Mouse (Mus musculus) layer of hippocampus, postnatal 10 days (tissue): Measurements from ENCODE around the gene Bloc1s4. TPM values are rescaled to one million over a fixed set of nuclear protein-coding genes. Genes with fewer than 3 reads are reported as not detected.

ENCODE experiments used
- DNase-seq, 2 experiments: peaks; one replicate each; pipeline ENCODE4 v3.0.0; 2021; ENCODE audit warnings: low spot score in 2 of 2
- long read RNA-seq: library from polyadenylated mRNA; stranded (forward); transcript quantifications from one replicate; pipeline ENCODE4 v2.0.0, GENCODE M21; 2023
- total RNA-seq, 2 experiments: library from RNA; stranded (reverse); gene quantifications; 2 replicates each; pipeline ENCODE4 v1.2.3; 2021

Gene Bloc1s4
- 10 to 100 TPM; 18.0 to 19.8 TPM for total RNA-seq
- long read RNA-seq, transcript Bloc1s4-201 (1 exons, 1,273 nt) = major isoform, 49 of 49 reads
- long read RNA-seq, partial matches to known transcripts = 0 of 49 reads
- long read RNA-seq, other reads (novel, unspliced or antisense) = 0 of 49 reads

DNA sequence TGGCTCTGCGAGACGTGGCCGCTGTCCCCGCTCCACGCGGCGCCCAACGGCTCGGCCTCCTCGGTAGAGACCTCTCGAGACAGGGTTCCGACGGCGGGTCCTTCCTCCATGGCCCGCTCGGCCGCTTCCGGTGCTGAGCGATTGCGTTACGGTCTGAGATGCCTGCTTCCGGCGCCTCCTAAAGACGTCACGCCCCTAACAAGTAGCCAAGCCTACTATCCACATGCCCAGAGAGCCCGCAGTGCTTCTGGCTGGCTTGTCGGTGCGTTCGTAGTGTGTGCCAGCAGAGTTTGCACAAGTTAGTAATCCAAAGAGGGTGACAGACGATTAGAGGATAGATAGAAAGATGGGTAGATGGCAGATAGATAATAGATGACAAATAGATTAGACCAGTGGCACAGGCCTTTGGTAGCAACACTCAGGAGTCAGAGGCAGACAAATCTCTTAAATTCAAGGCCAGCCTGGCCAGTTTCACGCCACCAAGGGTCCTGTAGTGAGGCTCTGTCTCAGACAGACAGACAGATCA is at the start of gene Bloc1s4:
Gene Bloc1s4, minus strand, starts transcription at position 115 of the 526 bp plus-strand sequence.
- peak; percentile 94 to 95 for DNase-seq

DNA sequence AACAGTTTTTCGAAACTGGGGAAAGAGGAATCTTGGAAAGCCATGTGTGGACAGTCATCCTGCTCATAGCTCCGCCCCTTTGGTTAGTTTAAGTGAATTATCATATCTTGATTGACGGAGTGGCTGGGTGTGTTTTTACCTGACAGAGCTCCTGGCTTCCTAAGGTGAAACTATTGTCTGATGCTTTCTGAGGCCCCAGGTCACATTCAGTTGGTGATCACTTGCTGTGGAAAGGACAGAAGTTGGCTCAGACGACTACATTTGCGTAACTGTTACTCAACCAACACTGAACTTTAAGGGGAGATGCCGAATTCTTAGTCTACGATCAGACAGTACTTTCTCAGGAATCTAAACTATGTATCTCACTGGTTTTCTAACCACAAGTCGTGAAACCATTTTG is 48.8 kb upstream of the Bloc1s4 start:
- DNase-seq = no peak

DNA sequence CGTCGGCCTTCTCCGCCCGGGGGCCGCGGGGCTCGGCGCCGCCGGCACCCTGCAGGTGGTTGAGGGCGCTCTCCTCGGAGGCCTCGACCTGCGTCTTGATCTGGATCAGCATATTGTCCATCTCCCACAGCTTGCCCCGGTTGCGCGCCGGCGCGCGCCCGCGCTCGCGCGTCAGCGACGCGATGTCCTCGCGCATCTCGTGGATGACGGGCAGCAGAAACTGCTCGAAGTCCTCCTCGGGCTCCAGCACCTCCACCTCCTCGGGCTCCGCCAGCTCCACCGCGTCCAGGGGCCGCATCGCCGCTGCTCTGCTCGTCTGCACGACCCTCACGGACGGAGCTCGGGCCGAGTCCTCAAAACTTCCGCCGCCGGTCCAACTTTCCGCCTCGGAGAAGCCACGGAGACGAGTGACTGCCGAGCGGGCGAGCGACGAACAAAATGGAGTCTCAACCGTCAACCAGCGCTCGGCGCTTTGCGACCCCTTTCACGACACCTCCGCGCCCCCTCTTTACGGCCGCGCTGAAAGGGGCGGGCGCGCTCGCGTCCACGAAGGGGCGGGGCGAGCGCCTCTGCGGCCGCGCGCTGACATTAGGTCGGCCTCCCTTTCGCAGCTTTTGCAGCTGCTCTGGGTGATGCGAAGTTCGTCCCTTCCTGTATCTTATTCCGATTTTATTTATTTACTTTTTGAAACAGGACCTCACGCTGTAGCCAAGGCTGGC is 48.0 kb upstream of the Bloc1s4 start, which contains the start of gene Mrfap1:
Gene Mrfap1, minus strand, starts transcription at position 477 of the 719 bp plus-strand sequence.
- peak; percentile 93 to 96 for DNase-seq

GRCm38 (mm10) chr5:36795647-36796295 is 47.3 kb upstream of the Bloc1s4 start:
- peak; percentile 74 to 80 for DNase-seq

- no peak for DNase-seq
These were observed 43.4 kb upstream of the Bloc1s4 start for GRCm38 (mm10) chr5:36791861-36792260.

GRCm38 (mm10) chr5:36786052-36786451 is 37.6 kb upstream of the Bloc1s4 start:
- DNase-seq = no peak

- DNase-seq = no peak
These were observed 31.1 kb upstream of the Bloc1s4 start for GRCm38 (mm10) chr5:36779512-36779911.

GRCm38 (mm10) chr5:36778901-36779300 is 30.5 kb upstream of the Bloc1s4 start:
- DNase-seq = no peak

GRCm38 (mm10) chr5:36777186-36777585 is 28.7 kb upstream of the Bloc1s4 start:
- no peak for DNase-seq

DNA sequence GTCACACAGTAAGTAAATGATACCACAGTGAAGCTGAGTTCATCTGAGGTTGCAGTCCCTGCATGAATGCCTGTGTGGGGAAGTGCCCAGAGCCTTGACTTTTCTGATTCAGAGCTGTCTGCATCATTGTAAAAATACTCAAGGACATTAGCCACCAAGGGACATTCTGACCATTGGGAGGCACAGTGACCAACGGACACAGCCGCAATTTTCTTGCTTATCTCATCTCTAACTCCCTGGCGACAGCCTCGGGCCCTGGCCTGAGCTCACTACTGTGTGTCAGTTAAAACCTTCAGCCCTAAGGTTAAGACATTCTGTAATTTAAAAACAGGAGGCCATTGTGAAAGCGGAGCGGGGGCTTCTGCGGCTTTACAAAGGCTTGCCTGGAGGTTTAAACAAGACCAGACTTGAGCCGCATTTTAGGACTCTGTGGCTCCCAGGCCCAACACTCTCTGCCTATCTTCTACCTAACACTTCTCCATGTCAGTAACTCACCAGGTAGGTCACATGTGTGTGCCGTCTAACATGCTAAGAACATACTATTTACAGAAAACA is 27.6 kb upstream of the Bloc1s4 start:
- no peak for DNase-seq

DNA sequence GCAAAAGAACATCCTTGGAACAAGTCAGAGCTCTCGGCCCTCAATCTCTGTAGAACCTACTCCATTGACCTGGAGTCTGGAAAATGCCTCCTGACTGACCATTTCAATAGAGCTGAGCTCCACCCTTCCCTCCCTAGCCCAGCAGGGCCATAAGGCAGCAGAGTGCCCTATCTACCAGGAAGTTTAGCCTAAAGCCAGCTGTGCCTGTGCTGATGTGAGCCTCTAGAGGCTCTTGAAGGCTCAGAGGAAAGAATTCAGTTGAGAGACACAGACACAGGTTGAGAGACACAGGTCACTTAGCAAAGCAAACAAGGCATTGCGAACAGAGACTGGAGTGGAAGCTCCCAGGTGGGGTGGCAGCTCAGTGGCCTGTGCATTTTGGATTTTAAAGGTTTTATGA is 26.9 kb upstream of the Bloc1s4 start:
- no peak for DNase-seq

DNA sequence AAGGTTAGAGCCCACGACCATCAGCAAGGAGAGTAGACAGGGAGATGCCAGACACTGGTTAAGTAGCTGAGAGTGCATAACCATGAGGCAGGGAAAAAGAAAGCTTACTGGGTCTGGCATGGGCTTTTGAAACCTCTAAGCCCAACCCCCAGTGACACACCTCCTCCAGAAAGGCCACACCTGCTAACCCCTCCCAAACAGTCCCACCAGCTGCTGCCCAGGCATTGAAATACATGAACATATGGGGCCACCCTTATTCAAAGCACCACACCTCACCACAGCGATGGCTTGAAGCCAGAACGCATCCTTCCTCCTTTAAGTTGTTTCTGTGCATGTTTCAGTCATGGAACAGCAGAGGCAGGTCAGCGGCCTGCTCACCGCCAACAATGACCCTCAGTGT is 24.1 kb upstream of the Bloc1s4 start:
- DNase-seq = no peak

GRCm38 (mm10) chr5:36769603-36770002 is 21.2 kb upstream of the Bloc1s4 start:
- DNase-seq = no peak

- DNase-seq = no peak
These were observed 18.7 kb upstream of the Bloc1s4 start for GRCm38 (mm10) chr5:36766958-36767703.

DNA sequence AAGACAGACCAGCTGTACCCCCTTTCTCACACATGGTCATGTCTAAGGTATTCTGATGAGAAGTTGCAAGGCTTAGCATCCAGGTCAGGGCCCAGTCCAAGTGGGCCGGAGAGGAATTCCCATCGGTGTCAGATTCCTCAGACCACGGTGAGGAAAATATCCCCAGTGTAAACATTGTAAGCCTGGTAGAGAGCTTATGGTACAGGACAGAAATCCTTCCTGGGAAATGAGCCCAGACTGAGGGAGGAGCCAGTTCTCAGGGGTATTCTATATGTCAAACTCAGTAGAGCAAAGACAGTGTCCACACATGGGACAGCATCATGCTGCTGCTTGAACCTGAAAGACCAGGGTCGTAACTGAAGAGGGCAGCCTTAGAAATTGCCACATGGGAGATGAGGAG is 11.4 kb upstream of the Bloc1s4 start:
- DNase-seq = no peak

- DNase-seq = no peak
These were observed 8.6 kb upstream of the Bloc1s4 start for GRCm38 (mm10) chr5:36757033-36757432.

GRCm38 (mm10) chr5:36750119-36751078 is 1.9 kb upstream of the Bloc1s4 start:
- no peak for DNase-seq

GRCm38 (mm10) chr5:36747794-36748535 is 485 bp downstream of the Bloc1s4 start:
- no peak for DNase-seq

DNA sequence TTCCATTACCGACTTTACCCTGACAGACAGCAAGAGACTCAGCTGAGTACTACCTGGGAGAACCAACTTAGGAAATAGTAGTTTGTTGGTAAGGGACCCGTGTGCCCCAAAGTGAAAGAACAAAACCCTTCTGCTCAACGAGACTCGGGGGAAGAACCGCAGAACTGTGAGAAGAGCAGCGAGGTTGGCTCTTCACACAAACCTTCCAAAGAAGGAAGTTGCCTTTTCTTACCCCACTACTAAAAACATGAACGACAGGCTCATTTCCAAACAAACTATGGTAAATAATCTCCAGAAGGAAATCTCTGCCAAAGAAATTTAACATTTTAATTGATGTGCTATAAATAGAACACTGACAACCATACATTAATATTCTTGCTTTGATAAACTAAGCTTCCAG is 1.4 kb downstream of the Bloc1s4 start:
- no peak for DNase-seq
